Mouse (Mus musculus) liver, embryonic 14.5 days (tissue): ENCODE data around the gene Ampd3.

ENCODE experiments used
- CTCF ChIP-seq: IDR thresholded peaks from 2 replicates; pipeline ENCODE4 v1.5.1; 2016; ENCODE audit warnings: antibody characterized with exemption, low read depth, control low read depth
- EP300 ChIP-seq: IDR thresholded peaks from 2 replicates; pipeline ENCODE4 v1.6.1; 2016; ENCODE audit warnings: antibody characterized with exemption, low read depth

GRCm38 (mm10) chr7:110822055-110822454 is 54.0 kb downstream of the Ampd3 start:
- TF ChIP-seq CTCF, result no peak
- TF ChIP-seq EP300, result no peak
